Mouse (Mus musculus) frontal cortex, postnatal 36 days (tissue): ENCODE measurements around the gene Cdc37l1.
"Not testable (repeated sequence)": the region's sequence is repeated elsewhere in the genome, so short reads cannot be mapped to it uniquely, and the experiment has no call there.

Source experiments
- DNase-seq, 2 experiments: peaks; one replicate each; pipeline ENCODE4 v3.0.0; 2022; ENCODE audit warnings: low spot score in 2 of 2

Gene Cdc37l1

GRCm38 (mm10) chr19:28990194-28990589 lies at the start of gene Cdc37l1:
Gene Cdc37l1 (plus strand): TSS chr19:28990352.
- peak; percentile 98 for DNase-seq

- no peak for DNase-seq
Observed at GRCm38 (mm10) chr19:28941271-28941670, 48.9 kb upstream of the Cdc37l1 start.

- peak in 1 of 2 experiments; percentile 19 for DNase-seq
Observed at GRCm38 (mm10) chr19:28946782-28947181, 43.4 kb upstream of the Cdc37l1 start.

GRCm38 (mm10) chr19:28947311-28947710 lies 42.8 kb upstream of the Cdc37l1 start:
- no peak for DNase-seq

- no peak for DNase-seq
Observed at GRCm38 (mm10) chr19:28951251-28951650, 38.9 kb upstream of the Cdc37l1 start.

GRCm38 (mm10) chr19:28963113-28963512 lies 27.0 kb upstream of the Cdc37l1 start:
- peak in 1 of 2 experiments; percentile 50 for DNase-seq

- no peak for DNase-seq
Observed at GRCm38 (mm10) chr19:28963513-28963841, 26.7 kb upstream of the Cdc37l1 start.

- DNase-seq: peak; percentile 84 to 85
Observed at GRCm38 (mm10) chr19:28963842-28964551, 26.2 kb upstream of the Cdc37l1 start, which contains the start of gene Plpp6. Gene Plpp6 (plus strand): TSS chr19:28963953.

- DNase-seq: peak in 1 of 2 experiments; percentile 22
Observed at GRCm38 (mm10) chr19:28964552-28964903, 25.6 kb upstream of the Cdc37l1 start.

- DNase-seq: no peak
Observed at GRCm38 (mm10) chr19:28967652-28968051, 22.5 kb upstream of the Cdc37l1 start, which contains the start of gene 4430402I18Rik. Gene 4430402I18Rik (minus strand): TSS chr19:28967800.

- no peak for DNase-seq
Observed at GRCm38 (mm10) chr19:28968178-28968577, 22.0 kb upstream of the Cdc37l1 start.

GRCm38 (mm10) chr19:28969231-28969630 lies 20.9 kb upstream of the Cdc37l1 start:
- no peak for DNase-seq

GRCm38 (mm10) chr19:28970251-28970650 lies 19.9 kb upstream of the Cdc37l1 start:
- DNase-seq: no peak

GRCm38 (mm10) chr19:28974862-28975611 lies 15.1 kb upstream of the Cdc37l1 start:
- peak; percentile 85 to 89 for DNase-seq

GRCm38 (mm10) chr19:28982617-28983016 lies 7.5 kb upstream of the Cdc37l1 start:
- no peak for DNase-seq

- DNase-seq: no peak
Observed at GRCm38 (mm10) chr19:28989515-28989914, 637 bp upstream of the Cdc37l1 start.

GRCm38 (mm10) chr19:28990590-28991221 lies 554 bp downstream of the Cdc37l1 start:
- peak in 1 of 2 experiments; percentile 59 for DNase-seq

GRCm38 (mm10) chr19:28991391-28991790 lies 1.2 kb downstream of the Cdc37l1 start:
- DNase-seq: no peak

GRCm38 (mm10) chr19:28994870-28995269 lies 4.7 kb downstream of the Cdc37l1 start:
- DNase-seq: peak; percentile 39 to 64

GRCm38 (mm10) chr19:28995366-28995765 lies 5.2 kb downstream of the Cdc37l1 start:
- DNase-seq: no peak

GRCm38 (mm10) chr19:28997976-28998630 lies 8.0 kb downstream of the Cdc37l1 start:
- no peak for DNase-seq

GRCm38 (mm10) chr19:29000321-29000720 lies 10.2 kb downstream of the Cdc37l1 start:
- DNase-seq: not testable (repeated sequence)
